Mouse (Mus musculus) activated CD4-positive, CD25-positive, alpha-beta regulatory T cell, adult 4 months (primary cell): ENCODE measurements around the gene Rph3a. TPM values are rescaled to one million over a fixed set of nuclear protein-coding genes. Genes with fewer than 3 reads are reported as not detected.
"Not testable (repeated sequence)": the region's sequence is repeated elsewhere in the genome, so short reads cannot be mapped to it uniquely, and the experiment has no call there.

Experiments
- ATAC-seq: one replicate; pipeline ENCODE4 v1.8.0; 2017
- polyA plus RNA-seq, 2 experiments: library from polyadenylated mRNA; unstranded; fragments of 100-300 nt; shearing (Covaris generic); gene quantifications; one replicate each; pipeline ENCODE4 v1.2.1; 2017

The Rph3a gene
- polyA plus RNA-seq, 2 experiments from 2014 or later = not detected

GRCm38 (mm10) chr5:120972278-120972677 is 37.6 kb downstream of the Rph3a start:
- ATAC-seq = no peak

- ATAC-seq = no peak
Observed at GRCm38 (mm10) chr5:120971326-120971725, 38.6 kb downstream of the Rph3a start.

GRCm38 (mm10) chr5:120969703-120970102 is 40.2 kb downstream of the Rph3a start:
- ATAC-seq = no peak

- ATAC-seq = no peak
Observed at GRCm38 (mm10) chr5:120968799-120969198, 41.1 kb downstream of the Rph3a start.

GRCm38 (mm10) chr5:120968134-120968532 is 41.8 kb downstream of the Rph3a start:
- ATAC-seq = no peak

- ATAC-seq = no peak
Observed at GRCm38 (mm10) chr5:120967355-120968133, 42.3 kb downstream of the Rph3a start.

- ATAC-seq = no peak
Observed at GRCm38 (mm10) chr5:120966894-120967293, 43.0 kb downstream of the Rph3a start.

- ATAC-seq = no peak
Observed at GRCm38 (mm10) chr5:120966156-120966555, 43.7 kb downstream of the Rph3a start.

GRCm38 (mm10) chr5:120961004-120961403 is 48.9 kb downstream of the Rph3a start:
- ATAC-seq = no peak

GRCm38 (mm10) chr5:120953974-120954373 is 55.9 kb downstream of the Rph3a start:
- no peak for ATAC-seq

- no peak for ATAC-seq
Observed at GRCm38 (mm10) chr5:120952242-120952770, 57.6 kb downstream of the Rph3a start.

GRCm38 (mm10) chr5:120942076-120942475 is 67.8 kb downstream of the Rph3a start:
- ATAC-seq = no peak

- ATAC-seq = no peak
Observed at GRCm38 (mm10) chr5:120938586-120938985, 71.3 kb downstream of the Rph3a start.

GRCm38 (mm10) chr5:120937841-120938240 is 72.1 kb downstream of the Rph3a start:
- ATAC-seq = no peak

- no peak for ATAC-seq
Observed at GRCm38 (mm10) chr5:120933966-120934365, 75.9 kb downstream of the Rph3a start.

GRCm38 (mm10) chr5:120927036-120927435 is 82.9 kb downstream of the Rph3a start:
- ATAC-seq = no peak

- ATAC-seq = not testable (repeated sequence)
Observed at GRCm38 (mm10) chr5:120926311-120926710, 83.6 kb downstream of the Rph3a start.

- not testable (repeated sequence) for ATAC-seq
Observed at GRCm38 (mm10) chr5:120924520-120924919, 85.4 kb downstream of the Rph3a start.

GRCm38 (mm10) chr5:120923969-120924368 is 85.9 kb downstream of the Rph3a start:
- no peak for ATAC-seq

GRCm38 (mm10) chr5:120920296-120920695 is 89.6 kb downstream of the Rph3a start:
- no peak for ATAC-seq

GRCm38 (mm10) chr5:120919156-120919935 is 90.5 kb downstream of the Rph3a start:
- not testable (repeated sequence) for ATAC-seq

GRCm38 (mm10) chr5:120914204-120914603 is 95.7 kb downstream of the Rph3a start, which contains the start of gene Oas1d:
Gene Oas1d (plus strand): TSS chr5:120914536.
- not testable (repeated sequence) for ATAC-seq

GRCm38 (mm10) chr5:120908196-120908920 is 101.5 kb downstream of the Rph3a start:
- no peak for ATAC-seq
